Mouse (Mus musculus): ENCODE results near the gene Gm49396.

The Gm49396 gene

GRCm38 (mm10) chr7:30613529-30614112, 50.5 kb downstream of the Gm49396 start:
- DNase-seq, result peak; percentile 70 to 79

GRCm38 (mm10) chr7:30614454-30614853, 51.3 kb downstream of the Gm49396 start:
- no peak for DNase-seq

GRCm38 (mm10) chr7:30615049-30615760, 52.1 kb downstream of the Gm49396 start:
- no peak for DNase-seq

All from cerebellum, postnatal 25 days (tissue).